In genomic region chr12:67221329-67222220, GRCm38 (mm10) we compare ENCODE assay signal across 8 mouse cellular contexts. TPM values are rescaled to one million over a fixed set of nuclear protein-coding genes. Genes with fewer than 3 reads are reported as not detected.
A peak's percentile ranks its signal among the peaks of the same experiment; 100 is the strongest.
DNase-seq lines count a peak whose midpoint lies in the region; ATAC-seq and TF ChIP-seq lines count a peak whose summit lies in the region.

No protein-coding gene starts in this region.

- peak overlapping the region; percentile 40 for H3K4me3 ChIP-seq in lung, postnatal 0 days (ENCODE audit: low read depth, low read length)
- peak overlapping the region; percentile 28 for H3K4me3 ChIP-seq in liver, embryonic 15.5 days (replicated peaks)

- peaks cover 4% of the 10 kb centered on the region; the same call in 1 of the 2 replicates for H3K4me1 ChIP-seq in lung, postnatal 0 days (ENCODE audit: insufficient read depth, low read depth, low read length)
- H3K4me1 ChIP-seq in liver, embryonic 15.5 days (replicated peaks) = no peaks in the 10 kb centered on the region

- no peak overlapping the region for H3K27ac ChIP-seq in lung, postnatal 0 days (ENCODE audit: low read length)
- H3K27ac ChIP-seq in liver, embryonic 15.5 days (replicated peaks) = no peak overlapping the region

- peak; percentile 17; the same call in 1 of the 2 replicates for ATAC-seq in lung, postnatal 0 days
- ATAC-seq in liver, embryonic 15.5 days (ENCODE audit: insufficient read depth) = no peak

- TF ChIP-seq CTCF in lung, postnatal 0 days (IDR thresholded peaks at IDR 0.05) = no peak

- 2% methylated on average over 48 of the region's 78 CpGs for WGBS in lung, postnatal 0 days
- WGBS in liver, embryonic 15.5 days (ENCODE audit: insufficient replicate concordance) = under 1% methylated on average over 78 of the region's 78 CpGs

- TF ChIP-seq EP300 in lung, postnatal 0 days (IDR thresholded peaks at IDR 0.05) = no peak

- H3K9me3 ChIP-seq in lung, postnatal 0 days (ENCODE audit: low read length) = no peaks in the 10 kb centered on the region
- H3K9me3 ChIP-seq in liver, embryonic 15.5 days (replicated peaks) = no peaks in the 10 kb centered on the region

- DNase-seq in lung, postnatal 0 days (ENCODE audit: low spot score) = peak; percentile 12
- DNase-seq in lung, adult 18-20 months = no peak
- DNase-seq in cerebellum, postnatal 14 days = peak; percentile 56 to 64
- DNase-seq in frontal cortex, postnatal 14 days (ENCODE audit: low spot score in 2 of 2) = peak; percentile 58 to 62
- peak; percentile 65 for DNase-seq in layer of hippocampus, adult 11-12 months (ENCODE audit: low spot score)
- DNase-seq in right cerebral cortex, postnatal 36 days (ENCODE audit: low spot score in 2 of 2) = peak; percentile 61 to 70
- no peak for DNase-seq in urinary bladder, postnatal 14 days (ENCODE audit: low spot score)

- peak overlapping the region; percentile 76 for H3K4me2 ChIP-seq in lung, postnatal 0 days (replicated peaks; ENCODE audit: low read depth, low read length)
- peak overlapping the region; percentile 55 for H3K4me2 ChIP-seq in liver, embryonic 15.5 days

- no peak overlapping the region for H3K9ac ChIP-seq in lung, postnatal 0 days (replicated peaks; ENCODE audit: low read depth)
- H3K9ac ChIP-seq in liver, embryonic 15.5 days = no peak overlapping the region

- peaks cover 24% of the 10 kb centered on the region for H3K27me3 ChIP-seq in lung, postnatal 0 days (replicated peaks; ENCODE audit: insufficient read depth, low read length)
- H3K27me3 ChIP-seq in liver, embryonic 15.5 days = peaks cover 46% of the 10 kb centered on the region

- H3K36me3 ChIP-seq in lung, postnatal 0 days (ENCODE audit: insufficient read depth, low read length) = no peaks in the 10 kb centered on the region
- H3K36me3 ChIP-seq in liver, embryonic 15.5 days (replicated peaks) = no peaks in the 10 kb centered on the region

RNA-seq across cellular contexts. Expression of gene Mdga2, which starts 0.8 kb away (rescaled TPM):
- 0.08 and 0.14 TPM in 2 replicates for polyA plus RNA-seq in lung, postnatal 0 days (2015; fragmentation: Nextera tagmentation; extraction: Ambion mirVana)
- polyA plus RNA-seq in liver, embryonic 15.5 days (2015; fragmentation: Nextera tagmentation; extraction: Ambion mirVana) = 0.07 TPM in 1 of 2 replicates, not detected in the other

Comparison
In these comparisons a context has a peak if more than half of its experiments do, and no peak if none do; other contexts are left out.
1. DNase-seq: peak in lung, postnatal 0 days (single experiment), cerebellum, postnatal 14 days (2 of 2), frontal cortex, postnatal 14 days (2 of 2), layer of hippocampus, adult 11-12 months (single experiment) and right cerebral cortex, postnatal 36 days (2 of 2); none in lung, adult 18-20 months (0 of 2) and urinary bladder, postnatal 14 days (single experiment).